Mouse (Mus musculus) ES-Bruce4 (cell line): ENCODE data around the gene Kcnk15.

Experiments
- CTCF ChIP-seq: IDR thresholded peaks from one replicate; pipeline ENCODE4 v1.8.1; 2011; ENCODE audit warnings: low read depth, low read length
- EP300 ChIP-seq: IDR thresholded peaks from 2 replicates; pipeline ENCODE4 v1.6.1; 2011; ENCODE audit warnings: low read depth, low read length; ENCODE audit not compliant: insufficient read depth
- POLR2A ChIP-seq: IDR thresholded peaks from one replicate; pipeline ENCODE4 v1.8.1; 2011; ENCODE audit warnings: low read length; ENCODE audit not compliant: insufficient read depth

- TF ChIP-seq POLR2A, result no peak
- TF ChIP-seq CTCF, result no peak
- TF ChIP-seq EP300, result no peak
Measured at GRCm38 (mm10) chr2:163903461-163903860, 50.0 kb downstream of the Kcnk15 start.
